Mouse (Mus musculus) kidney, adult 2 months (tissue): ENCODE measurements at regions not wholly inside any gene's neighbourhood (a gene's known extent, or its start where the extent isn't known, plus 50 kb on each side); places are given as distances from the start of the nearest gene placed in this dataset.

Experiments used
- DNase-seq: peaks from one replicate; pipeline ENCODE4 v3.0.0; 2021
- H3K27ac ChIP-seq: fragments of 200-500 bp; 2 replicates; pipeline ENCODE4 v1.5.1; 2012; ENCODE audit warnings: low read depth, low read length, control low read depth, inconsistent platforms; ENCODE audit not compliant: insufficient read depth
- H3K27me3 ChIP-seq: fragments of 200-500 bp; replicated peaks from 2 replicates; pipeline ENCODE4 v1.6.1; 2012; ENCODE audit warnings: mild to moderate bottlenecking, moderate library complexity, low read length, inconsistent platforms; ENCODE audit not compliant: control insufficient read depth, insufficient read depth
- H3K36me3 ChIP-seq: fragments of 200-500 bp; 2 replicates; pipeline ENCODE4 v1.6.1; 2012; ENCODE audit warnings: mild to moderate bottlenecking, moderate library complexity, low read length, inconsistent platforms; ENCODE audit not compliant: control insufficient read depth, insufficient read depth
- H3K4me1 ChIP-seq: fragments of 200-500 bp; 2 replicates; pipeline ENCODE4 v1.6.1; 2011; ENCODE audit warnings: low read length; ENCODE audit not compliant: control insufficient read depth, insufficient read depth
- H3K4me3 ChIP-seq: fragments of 200-500 bp; 2 replicates; pipeline ENCODE4 v1.5.1; 2011; ENCODE audit warnings: mild to moderate bottlenecking, low read depth, low read length, control low read depth; ENCODE audit not compliant: insufficient read depth
- CTCF ChIP-seq: fragments of 200-500 bp; conservative IDR thresholded peaks from 2 replicates; pipeline ENCODE4 v1.5.1; 2011; ENCODE audit warnings: low read depth, mild to moderate bottlenecking, control low read depth, low read length, moderate library complexity, mixed read lengths; ENCODE audit not compliant: insufficient read depth, insufficient read length
- POLR2A ChIP-seq: fragments of 200-500 bp; IDR thresholded peaks from one replicate; pipeline ENCODE4 v1.6.1; 2011; ENCODE audit warnings: low read depth, low read length, control low read depth
- WGBS: fragments of 180-500 bp; shearing (Covaris S2); methylation state at CpG from one replicate; pipeline ENCODE4 v1.1.7; 2018; 5-methylcytosine and 5-hydroxymethylcytosine counted together

- H3K27me3 ChIP-seq, result no peaks in the 10 kb centered on the region
- no peak for TF ChIP-seq CTCF
- TF ChIP-seq POLR2A, result no peak
- H3K4me3 ChIP-seq, result no peak overlapping the region
- no peak overlapping the region for H3K27ac ChIP-seq
- no peaks in the 10 kb centered on the region for H3K4me1 ChIP-seq
- 70% methylated on average over 7 of the region's 7 CpGs for WGBS
- no peak for DNase-seq
- no peaks in the 10 kb centered on the region for H3K36me3 ChIP-seq
These were observed 76.4 kb downstream of the Rpl14 start for GRCm38 (mm10) chr9:120647668-120647955.

GRCm38 (mm10) chr9:120652733-120653132, 81.5 kb downstream of the Rpl14 start:
- TF ChIP-seq CTCF (no peak), POLR2A (no peak)
- Histone ChIP-seq H3K27ac (no peak overlapping the region), H3K4me1 (no peaks in the 10 kb centered on the region), H3K4me3 (no peak overlapping the region), H3K36me3 (no peaks in the 10 kb centered on the region), H3K27me3 (no peaks in the 10 kb centered on the region)
- DNase-seq, result no peak
- 89% methylated on average over 14 of the region's 14 CpGs for WGBS

GRCm38 (mm10) chr9:120653170-120653569, 81.9 kb downstream of the Rpl14 start:
- Histone ChIP-seq H3K36me3 (no peaks in the 10 kb centered on the region), H3K4me3 (no peak overlapping the region), H3K4me1 (no peaks in the 10 kb centered on the region), H3K27me3 (no peaks in the 10 kb centered on the region), H3K27ac (no peak overlapping the region)
- no peak for DNase-seq
- TF ChIP-seq CTCF (no peak), POLR2A (no peak)
- 74% methylated on average over 5 of the region's 5 CpGs for WGBS

GRCm38 (mm10) chr9:120654736-120655135, 83.5 kb downstream of the Rpl14 start:
- TF ChIP-seq POLR2A, result no peak
- TF ChIP-seq CTCF, result no peak
- Histone ChIP-seq H3K36me3 (no peaks in the 10 kb centered on the region), H3K4me3 (no peak overlapping the region), H3K27ac (no peak overlapping the region), H3K27me3 (no peaks in the 10 kb centered on the region), H3K4me1 (no peaks in the 10 kb centered on the region)
- 62% methylated on average over 1 of the region's 1 CpGs for WGBS
- no peak for DNase-seq

- no peaks in the 10 kb centered on the region for H3K4me1 ChIP-seq
- H3K4me3 ChIP-seq, result no peak overlapping the region
- H3K27ac ChIP-seq, result no peak overlapping the region
- 25% methylated on average over 5 of the region's 6 CpGs for WGBS
- H3K36me3 ChIP-seq, result no peaks in the 10 kb centered on the region
- no peak for DNase-seq
- TF ChIP-seq POLR2A (no peak), CTCF (peak; percentile 77)
- H3K27me3 ChIP-seq, result no peaks in the 10 kb centered on the region
These were observed 85.7 kb downstream of the Rpl14 start for GRCm38 (mm10) chr9:120656976-120657375.

GRCm38 (mm10) chr9:120657786-120658185, 86.5 kb downstream of the Rpl14 start:
- H3K4me3 ChIP-seq, result no peak overlapping the region
- H3K27me3 ChIP-seq, result no peaks in the 10 kb centered on the region
- no peak overlapping the region for H3K27ac ChIP-seq
- H3K36me3 ChIP-seq, result no peaks in the 10 kb centered on the region
- TF ChIP-seq POLR2A (no peak), CTCF (no peak)
- no peak for DNase-seq
- H3K4me1 ChIP-seq, result no peaks in the 10 kb centered on the region

GRCm38 (mm10) chr9:120658576-120658975, 87.3 kb downstream of the Rpl14 start:
- Histone ChIP-seq H3K27ac (no peak overlapping the region), H3K36me3 (no peaks in the 10 kb centered on the region), H3K4me1 (no peaks in the 10 kb centered on the region), H3K4me3 (no peak overlapping the region), H3K27me3 (no peaks in the 10 kb centered on the region)
- DNase-seq, result no peak
- TF ChIP-seq CTCF (no peak), POLR2A (no peak)
- WGBS, result 88% methylated on average over 2 of the region's 2 CpGs

GRCm38 (mm10) chr9:120661226-120661625, 90.0 kb downstream of the Rpl14 start:
- Histone ChIP-seq H3K36me3 (no peaks in the 10 kb centered on the region), H3K27ac (no peak overlapping the region), H3K4me1 (no peaks in the 10 kb centered on the region), H3K27me3 (no peaks in the 10 kb centered on the region), H3K4me3 (no peak overlapping the region)
- WGBS, result 49% methylated on average over 5 of the region's 5 CpGs
- no peak for TF ChIP-seq POLR2A
- no peak for TF ChIP-seq CTCF
- no peak for DNase-seq
